Mouse (Mus musculus) splenic B cell, adult 2 months (primary cell): Measurements from ENCODE around the gene Furin.
"Not testable (repeated sequence)": the region's sequence is repeated elsewhere in the genome, so short reads cannot be mapped to it uniquely, and the experiment has no call there.

ENCODE experiments used
- DNase-seq: peaks from one replicate; pipeline ENCODE4 v3.0.0-alpha.2; 2011; ENCODE audit warnings: low read depth, low spot score
- H3K27me3 ChIP-seq: 2 replicates; pipeline ENCODE4 v1.6.1; 2012; ENCODE audit warnings: mild to moderate bottlenecking, low read length, moderate library complexity, mixed read lengths; ENCODE audit not compliant: control insufficient read depth, poor library complexity, insufficient read depth, severe bottlenecking
- H3K36me3 ChIP-seq: 2 replicates; pipeline ENCODE4 v1.6.1; 2012; ENCODE audit warnings: mild to moderate bottlenecking, low read length, moderate library complexity, mixed read lengths; ENCODE audit not compliant: control insufficient read depth, poor library complexity, insufficient read depth, severe bottlenecking

Furin gene

GRCm38 (mm10) chr7:80400571-80400970 is 4.7 kb downstream of the Furin start:
- H3K36me3 ChIP-seq: peaks cover 2% of the 10 kb centered on the region; the same call in 1 of the 2 replicates
- no peak for DNase-seq
- H3K27me3 ChIP-seq: no peaks in the 10 kb centered on the region

GRCm38 (mm10) chr7:80400099-80400498 is 5.1 kb downstream of the Furin start:
- Histone ChIP-seq H3K36me3 (peaks cover 2% of the 10 kb centered on the region; the same call in 1 of the 2 replicates), H3K27me3 (no peaks in the 10 kb centered on the region)
- no peak for DNase-seq

GRCm38 (mm10) chr7:80398654-80399444 is 6.4 kb downstream of the Furin start:
- no peak for DNase-seq
- H3K27me3 ChIP-seq: no peaks in the 10 kb centered on the region

DNA sequence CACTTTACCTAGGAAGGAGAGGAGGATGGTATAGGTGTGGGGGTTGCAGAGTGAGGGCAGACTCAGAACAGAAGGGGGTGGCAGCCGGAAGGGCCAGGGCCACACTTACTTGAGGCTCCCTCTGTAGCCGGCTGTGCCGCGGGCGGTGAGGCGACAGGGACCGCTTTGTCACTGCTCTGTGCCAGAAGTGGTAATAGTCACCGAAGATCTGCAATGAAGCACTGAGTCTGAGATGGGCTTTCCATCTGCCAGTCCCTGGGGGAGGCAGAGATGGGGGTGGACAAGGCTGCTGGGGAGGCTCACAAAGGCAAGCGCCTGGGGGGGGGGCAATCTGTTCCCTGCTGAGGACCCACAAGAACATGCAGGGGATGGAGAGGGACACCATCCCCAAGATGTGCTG is 7.2 kb downstream of the Furin start:
- H3K27me3 ChIP-seq: no peaks in the 10 kb centered on the region

More at GRCm38 (mm10) chr7:80398654-80399444, 6.4 kb downstream of the Furin start:
- peaks cover 2% of the 10 kb centered on the region; the same call in 1 of the 2 replicates for H3K36me3 ChIP-seq

GRCm38 (mm10) chr7:80396427-80396826 is 8.8 kb downstream of the Furin start:
- H3K27me3 ChIP-seq, DNase-seq, H3K36me3 ChIP-seq: not testable (repeated sequence)

More for the DNA sequence above, 7.2 kb downstream of the Furin start:
- no peak for DNase-seq
- peaks cover 5% of the 10 kb centered on the region for H3K36me3 ChIP-seq

DNA sequence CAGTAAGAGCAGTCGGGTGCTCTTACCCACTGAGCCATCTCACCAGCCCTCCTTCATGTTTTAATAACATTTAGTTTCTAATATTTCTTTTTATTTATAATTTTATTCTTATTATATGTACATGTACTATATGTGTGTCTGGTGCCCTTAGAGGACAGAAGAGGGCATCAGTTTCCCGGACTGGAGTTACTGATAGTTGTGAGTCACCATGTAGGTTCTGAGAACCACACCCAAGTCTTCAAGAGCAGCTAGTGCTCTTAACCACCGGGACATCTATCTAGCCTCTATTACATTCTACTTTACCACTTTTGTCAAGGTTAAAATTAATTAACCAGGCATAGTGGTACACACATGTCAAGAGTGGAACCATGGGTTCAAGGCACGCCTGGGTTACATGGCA is 10.6 kb downstream of the Furin start:
- no peaks in the 10 kb centered on the region for H3K27me3 ChIP-seq
- peaks cover 6% of the 10 kb centered on the region for H3K36me3 ChIP-seq
- DNase-seq: no peak

GRCm38 (mm10) chr7:80392119-80392518 is 13.1 kb downstream of the Furin start:
- no peak for DNase-seq
- H3K36me3 ChIP-seq: peaks cover 6% of the 10 kb centered on the region
- no peaks in the 10 kb centered on the region for H3K27me3 ChIP-seq

GRCm38 (mm10) chr7:80387633-80388543 is 17.3 kb downstream of the Furin start, which contains the start of gene Fes:
Gene Fes (minus strand): TSS chr7:80387946.
- Histone ChIP-seq H3K36me3 (peaks cover 2% of the 10 kb centered on the region), H3K27me3 (no peaks in the 10 kb centered on the region)
- peak; percentile 63 for DNase-seq

- Histone ChIP-seq H3K27me3 (no peaks in the 10 kb centered on the region), H3K36me3 (peaks cover 2% of the 10 kb centered on the region)
- DNase-seq: peak; percentile 39
Measured at GRCm38 (mm10) chr7:80387033-80387632, 18.1 kb downstream of the Furin start.

DNA sequence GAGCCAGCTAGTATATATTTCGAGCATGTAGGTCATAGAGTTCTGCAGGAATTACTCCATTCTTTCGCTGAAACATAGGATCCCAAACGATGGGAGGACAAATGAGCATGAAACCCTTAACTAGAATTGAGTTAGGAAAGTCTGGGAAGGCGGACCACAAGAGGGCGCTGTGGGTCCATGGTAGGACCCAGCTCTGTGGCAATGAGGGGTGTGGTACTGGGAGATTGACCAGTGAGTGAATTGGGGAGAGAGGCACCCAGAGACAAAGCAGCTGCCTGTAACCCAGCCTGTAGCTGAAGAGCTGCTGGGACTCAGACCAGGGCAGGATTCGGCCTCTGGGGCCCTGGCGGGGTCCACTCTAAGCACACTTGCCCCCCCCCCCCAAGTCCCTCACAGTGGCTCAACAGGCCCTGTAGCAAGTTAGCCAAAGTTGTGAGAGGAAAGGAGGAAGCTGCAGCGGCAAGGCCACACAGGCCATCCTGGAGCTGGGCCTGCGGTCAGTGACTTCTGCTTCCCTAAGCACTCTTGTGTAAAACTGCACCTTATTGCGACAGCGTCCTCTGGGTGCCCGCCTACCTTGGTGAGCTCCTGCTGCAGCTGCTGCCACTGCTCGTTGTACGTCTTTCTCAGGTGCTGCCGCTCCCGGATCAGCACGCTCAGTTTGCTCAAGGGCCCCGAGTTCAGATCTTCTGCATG is 18.9 kb downstream of the Furin start:
- peak; percentile 92 for DNase-seq
- Histone ChIP-seq H3K27me3 (no peaks in the 10 kb centered on the region), H3K36me3 (no peaks in the 10 kb centered on the region; the same call in none of the 2 replicates)

- H3K36me3 ChIP-seq: peaks cover 2% of the 10 kb centered on the region; the same call in 1 of the 2 replicates
- DNase-seq: no peak
- H3K27me3 ChIP-seq: no peaks in the 10 kb centered on the region
Measured at GRCm38 (mm10) chr7:80382919-80383318, 22.3 kb downstream of the Furin start.

DNA sequence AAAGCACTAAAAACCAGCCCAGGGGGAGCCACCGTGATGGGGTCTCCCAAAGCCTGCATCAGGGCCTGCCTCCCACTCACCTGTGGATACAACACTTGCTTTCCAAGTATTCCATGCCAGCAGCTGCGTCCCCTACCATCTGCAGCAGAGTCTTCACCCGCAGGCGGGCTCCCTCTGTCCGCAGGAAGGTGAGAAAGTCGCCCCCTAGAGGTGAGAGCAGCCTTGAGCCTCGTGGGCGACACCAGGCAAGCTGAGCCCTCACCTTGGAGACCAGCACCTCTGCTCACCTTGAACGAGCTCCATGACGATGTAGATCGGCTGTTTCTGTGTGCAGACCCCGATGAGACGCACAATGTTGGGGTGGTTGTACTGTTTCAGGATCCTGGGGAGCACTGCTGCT is 25.7 kb downstream of the Furin start:
- peak; percentile 65 for DNase-seq
- Histone ChIP-seq H3K27me3 (no peaks in the 10 kb centered on the region), H3K36me3 (peaks cover 2% of the 10 kb centered on the region; the same call in 1 of the 2 replicates)

- DNase-seq: peak; percentile 87
- H3K27me3 ChIP-seq: no peaks in the 10 kb centered on the region
- peaks cover 2% of the 10 kb centered on the region; the same call in 1 of the 2 replicates for H3K36me3 ChIP-seq
Measured at GRCm38 (mm10) chr7:80377471-80377870, 27.8 kb downstream of the Furin start.

- Histone ChIP-seq H3K36me3 (0 out of 2 replicates have a peak, but pooled peaks cover 2% of the 10 kb centered on the region), H3K27me3 (no peaks in the 10 kb centered on the region)
- no peak for DNase-seq
Measured at GRCm38 (mm10) chr7:80376192-80376591, 29.0 kb downstream of the Furin start.
